Mouse (Mus musculus) MEL-GATA-1-ER (cell line): Measurements from ENCODE around the gene Sorbs1.

Experiments used
- DNase-seq: peaks from one replicate; pipeline ENCODE4 v3.0.0-alpha.2; 2012; ENCODE audit warnings: low read depth; ENCODE audit errors: extremely low read depth

The Sorbs1 gene

DNA sequence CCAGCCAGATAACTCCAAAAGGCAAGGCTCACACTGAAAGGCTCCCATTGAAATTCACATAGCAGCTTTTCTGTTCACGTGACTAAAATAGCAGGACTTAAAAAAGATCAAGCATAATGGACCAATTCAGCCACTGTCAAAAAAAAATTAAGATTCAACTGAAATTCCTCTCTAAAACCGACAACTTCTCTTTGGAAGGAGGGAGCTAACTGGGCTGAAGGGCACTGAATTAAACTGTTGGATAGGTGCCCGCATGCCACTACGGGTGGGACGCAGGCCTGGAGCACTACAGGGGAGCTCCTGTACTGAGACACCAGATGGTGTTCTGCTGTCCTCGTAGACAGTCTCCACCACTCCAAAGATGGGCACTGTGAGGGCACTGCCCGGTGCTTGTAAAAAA lies 165.4 kb downstream of the Sorbs1 start:
- DNase-seq, result no peak

DNA sequence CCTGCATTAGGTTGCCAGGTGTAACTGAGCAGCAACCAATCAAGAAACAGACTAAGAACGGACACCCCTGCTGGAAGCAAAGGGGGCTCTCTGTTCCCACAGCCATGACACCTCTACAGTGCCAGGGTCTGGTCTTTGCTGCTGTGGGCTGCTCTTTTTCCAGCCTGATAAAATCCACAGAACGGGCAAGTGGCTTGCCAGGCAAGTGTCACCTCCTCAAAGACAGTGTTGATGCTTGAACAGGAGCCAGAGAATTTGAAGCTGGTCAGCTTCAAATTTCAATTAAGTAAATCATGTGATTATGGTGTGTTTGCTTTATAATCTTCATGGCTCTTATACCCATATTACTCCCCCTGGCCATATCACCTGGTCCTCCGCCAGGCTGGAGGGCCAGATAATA lies 166.7 kb downstream of the Sorbs1 start:
- no peak for DNase-seq

DNA sequence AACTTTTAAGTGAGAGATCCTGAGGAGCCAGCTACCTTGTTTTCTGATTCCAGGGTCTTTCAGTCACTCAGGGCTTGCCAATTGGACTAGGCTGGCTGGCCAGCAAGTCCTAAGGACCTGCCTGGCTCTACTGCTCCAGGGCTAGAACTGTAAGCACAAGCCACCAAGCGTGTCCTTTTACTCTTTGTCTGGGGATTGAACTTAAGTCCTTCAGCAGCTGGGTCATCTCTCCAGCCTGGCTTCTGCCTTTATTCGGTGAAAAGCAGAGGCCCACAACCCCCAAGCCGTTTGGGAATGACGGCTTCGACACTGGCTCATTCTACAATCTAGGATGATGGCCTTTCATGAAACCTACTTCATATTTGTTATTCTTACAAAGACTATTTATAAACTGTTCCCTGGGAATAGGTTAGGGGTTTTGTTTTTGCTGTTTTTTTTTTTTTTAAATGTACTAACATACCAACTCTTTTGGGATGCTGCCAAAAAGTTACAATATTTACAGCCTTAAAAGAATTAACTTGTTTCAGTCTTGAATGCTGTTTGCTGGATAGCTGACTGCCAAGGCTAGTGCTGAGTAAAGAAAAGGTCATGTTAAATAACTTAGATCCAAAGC lies 167.2 kb downstream of the Sorbs1 start:
- DNase-seq, result no peak

DNA sequence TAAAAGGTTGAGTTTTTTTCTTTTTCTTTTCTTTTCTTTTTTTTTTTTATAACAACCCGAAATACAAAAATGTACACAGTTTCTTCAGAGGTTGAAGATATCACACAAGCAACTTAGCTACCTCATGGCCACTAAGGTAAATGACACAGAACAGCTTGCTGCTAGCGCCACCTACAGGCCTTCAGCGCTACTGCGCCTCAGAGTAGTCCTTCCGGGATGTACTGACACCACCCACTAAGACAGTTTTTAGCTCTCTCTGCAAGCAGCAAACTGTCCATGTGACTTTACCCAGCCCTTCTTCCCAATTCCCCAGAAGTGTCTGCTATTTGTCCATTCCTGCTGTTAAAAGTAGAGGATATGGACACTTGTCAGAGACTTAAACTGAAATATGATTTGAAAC lies 167.9 kb downstream of the Sorbs1 start:
- peak; percentile 66 for DNase-seq

DNA sequence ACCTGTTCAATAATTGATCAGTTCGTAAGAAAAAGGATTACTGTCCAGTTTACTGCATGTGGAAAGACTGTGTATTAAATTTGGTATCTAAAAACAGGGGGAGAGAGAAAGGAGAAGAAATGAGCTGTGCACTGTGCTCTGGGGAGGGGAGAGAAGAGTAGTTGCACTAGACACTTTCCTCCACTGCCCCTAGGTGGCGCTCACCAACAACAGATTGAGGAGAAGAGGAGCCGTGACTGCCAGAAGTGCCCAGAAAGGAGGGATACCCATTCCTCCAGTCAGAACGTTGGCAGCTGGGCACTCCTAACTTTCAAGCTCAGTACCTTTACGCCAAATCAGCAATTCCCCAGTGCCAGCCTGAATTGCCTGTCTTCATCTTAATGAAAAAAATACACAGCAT lies 170.6 kb downstream of the Sorbs1 start:
- DNase-seq, result peak; percentile 27

DNA sequence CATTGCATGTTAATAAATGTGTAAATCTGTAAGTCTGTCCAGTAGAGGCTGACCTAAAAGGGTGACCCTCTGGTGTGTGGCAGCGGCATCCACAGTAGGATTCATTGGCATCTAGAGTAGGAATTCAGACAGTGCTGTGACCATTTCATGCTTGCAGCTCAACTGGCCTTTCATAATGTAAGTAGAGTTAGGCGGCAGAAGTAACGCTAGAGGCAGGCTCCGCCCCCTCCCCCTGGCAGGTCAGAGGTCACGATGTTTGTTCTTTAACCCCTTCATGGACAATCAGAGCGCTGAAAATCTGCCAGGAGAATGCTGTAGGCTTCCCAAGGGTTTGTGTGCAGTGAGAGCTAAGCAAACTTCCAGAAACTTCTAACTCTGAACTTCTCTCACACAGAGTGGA lies 172.4 kb downstream of the Sorbs1 start:
- no peak for DNase-seq

DNA sequence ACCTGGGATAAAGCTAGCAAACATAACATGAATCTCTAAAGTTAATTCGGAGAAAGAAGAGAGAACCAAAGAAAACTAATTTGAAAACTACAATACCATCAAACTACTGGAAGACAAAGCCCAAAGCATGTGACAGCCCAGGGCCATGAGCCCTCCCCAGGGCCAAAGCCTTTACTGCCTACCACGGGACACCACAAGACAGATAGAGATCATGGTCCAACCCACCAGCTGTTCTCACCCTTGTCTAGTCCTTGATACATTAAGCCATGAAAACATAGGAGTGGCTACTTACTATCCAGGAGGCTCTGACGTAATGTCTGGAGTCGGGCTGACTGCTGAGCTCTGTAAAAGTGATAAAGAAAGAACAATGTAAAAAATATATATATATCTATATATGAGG lies 176.9 kb downstream of the Sorbs1 start:
- DNase-seq, result no peak

DNA sequence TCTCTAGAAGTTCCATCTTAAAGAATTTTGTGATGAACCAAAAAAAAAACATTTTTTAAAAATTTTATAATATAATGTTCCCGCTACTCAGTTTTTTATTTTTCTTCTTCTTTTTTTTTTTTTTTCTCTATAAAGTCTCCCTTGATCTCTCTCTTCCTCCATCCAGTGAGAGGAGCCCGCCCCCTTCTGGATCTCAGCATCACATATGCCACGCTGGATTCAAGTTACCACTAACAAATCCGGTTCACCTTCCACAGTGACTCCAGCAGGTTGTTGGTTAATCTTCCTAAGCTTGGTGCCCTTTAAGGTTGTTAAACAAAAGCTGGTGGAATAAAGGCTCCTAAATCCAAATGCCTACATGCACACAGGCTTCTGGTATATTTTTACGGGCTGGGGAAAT lies 179.7 kb downstream of the Sorbs1 start:
- DNase-seq, result no peak

DNA sequence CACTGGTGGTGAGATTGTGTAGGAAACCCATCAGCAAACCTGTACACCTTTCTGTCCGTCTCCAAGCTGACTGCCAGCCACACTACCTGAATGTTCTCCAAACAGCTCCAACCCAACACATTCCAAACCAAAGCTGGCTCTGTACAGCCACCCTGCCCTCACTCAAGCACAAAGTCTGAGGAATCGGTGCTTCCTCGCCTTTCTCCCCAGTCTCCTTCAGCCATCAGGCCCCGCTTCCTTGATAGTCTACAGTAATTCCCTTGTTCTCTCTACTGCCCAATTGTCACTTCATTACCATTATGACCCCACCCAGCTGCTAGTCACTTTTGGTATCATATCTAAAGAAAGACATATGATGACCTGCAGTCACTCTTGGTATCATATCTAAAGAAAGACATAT lies 180.5 kb downstream of the Sorbs1 start:
- no peak for DNase-seq

DNA sequence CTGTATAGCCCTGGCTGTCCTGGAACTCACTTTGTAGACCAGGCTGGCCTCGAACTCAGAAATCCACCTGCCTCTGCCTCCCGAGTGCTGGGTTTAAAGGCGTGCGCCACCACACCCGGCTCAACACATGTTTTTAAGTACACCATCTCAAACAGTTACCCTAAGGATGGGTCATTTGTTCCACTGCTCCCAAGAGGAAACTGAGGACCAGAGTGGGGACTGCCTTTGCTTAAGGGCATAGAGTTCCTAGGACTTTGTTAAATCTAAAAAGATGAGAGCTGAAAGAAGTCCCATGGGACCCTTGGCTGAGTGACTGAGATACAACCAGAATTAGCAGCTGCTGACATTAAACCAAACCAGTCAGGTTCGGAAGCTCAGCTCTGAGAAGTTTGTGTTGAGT lies 181.3 kb downstream of the Sorbs1 start:
- no peak for DNase-seq

DNA sequence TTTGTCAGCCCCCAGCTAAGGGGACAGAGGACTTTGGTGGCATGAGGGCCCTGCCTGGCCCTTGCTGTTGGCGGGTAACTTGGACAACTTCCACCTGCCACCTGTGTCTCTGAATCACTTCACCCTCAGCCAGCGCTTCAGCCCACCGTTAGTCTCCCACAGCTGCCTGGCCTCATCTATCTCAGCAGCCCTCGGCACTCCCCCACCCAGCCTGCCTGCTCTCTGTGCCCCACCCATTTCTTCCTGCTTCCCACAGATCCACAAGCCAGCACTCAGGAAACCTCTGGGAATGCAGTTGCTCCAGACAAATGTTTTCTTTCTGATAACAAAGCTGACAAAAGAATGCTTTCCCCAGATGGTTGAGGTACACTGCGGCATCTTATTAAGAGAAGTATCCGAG lies 181.7 kb downstream of the Sorbs1 start:
- no peak for DNase-seq

DNA sequence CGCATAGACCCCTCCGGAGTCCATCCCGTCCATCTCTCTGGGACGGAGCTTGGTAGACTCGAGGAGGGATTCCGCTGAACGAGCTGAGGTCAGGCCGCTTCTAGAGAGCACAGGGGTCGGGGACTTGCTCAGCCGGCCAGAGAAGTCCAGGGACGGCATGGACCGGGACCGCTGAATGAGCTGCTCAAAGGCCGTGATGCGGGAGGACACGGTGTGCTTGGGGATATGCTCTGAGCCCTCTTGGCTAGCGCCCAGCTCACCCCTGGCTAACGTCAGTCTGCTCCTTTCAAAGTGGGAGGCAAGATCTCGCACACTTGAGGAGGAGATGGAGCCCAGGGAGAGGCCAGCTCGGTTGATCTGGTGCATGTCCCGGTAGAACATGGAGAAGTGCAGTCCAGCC lies 187.5 kb downstream of the Sorbs1 start:
- no peak for DNase-seq

DNA sequence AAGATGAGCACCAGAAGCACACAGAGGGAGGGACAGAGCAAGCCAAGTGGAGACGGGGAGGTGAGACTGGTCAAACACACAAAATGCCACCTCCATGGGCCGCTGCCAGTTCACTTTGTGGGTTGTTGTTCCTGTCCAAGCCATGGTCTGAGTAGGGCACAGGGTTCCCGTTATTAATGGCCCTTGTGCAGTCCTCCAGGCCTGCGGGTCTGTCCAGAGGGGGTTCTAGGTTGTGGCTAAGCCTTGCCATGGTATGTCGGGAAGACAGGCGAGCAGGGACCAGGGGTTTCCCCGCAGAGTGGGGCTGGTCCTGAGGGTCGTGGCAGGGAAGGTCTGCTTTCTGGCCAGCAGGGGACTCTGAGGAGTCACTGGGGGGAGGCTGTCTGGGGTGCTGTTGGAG lies 188.2 kb downstream of the Sorbs1 start:
- no peak for DNase-seq

DNA sequence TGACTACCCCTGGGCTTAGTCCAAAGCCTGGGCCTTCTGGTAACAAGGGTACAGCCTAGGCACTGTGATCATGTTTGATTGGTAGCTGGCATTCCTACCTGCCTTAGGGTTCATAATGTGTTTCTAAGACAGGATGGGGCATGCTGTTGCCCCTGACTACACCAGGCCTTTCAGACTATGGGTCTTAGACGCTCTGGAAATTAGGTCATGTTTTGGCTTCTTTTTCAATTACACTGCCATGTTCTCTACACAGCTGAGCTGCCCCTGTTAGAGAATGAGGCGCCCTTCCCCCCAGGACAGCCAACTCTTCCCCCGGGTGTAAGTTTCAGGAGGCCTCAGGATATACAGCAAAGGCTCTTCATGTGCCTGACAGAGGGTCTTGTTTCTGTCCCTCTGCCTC lies 191.4 kb downstream of the Sorbs1 start:
- DNase-seq, result no peak

DNA sequence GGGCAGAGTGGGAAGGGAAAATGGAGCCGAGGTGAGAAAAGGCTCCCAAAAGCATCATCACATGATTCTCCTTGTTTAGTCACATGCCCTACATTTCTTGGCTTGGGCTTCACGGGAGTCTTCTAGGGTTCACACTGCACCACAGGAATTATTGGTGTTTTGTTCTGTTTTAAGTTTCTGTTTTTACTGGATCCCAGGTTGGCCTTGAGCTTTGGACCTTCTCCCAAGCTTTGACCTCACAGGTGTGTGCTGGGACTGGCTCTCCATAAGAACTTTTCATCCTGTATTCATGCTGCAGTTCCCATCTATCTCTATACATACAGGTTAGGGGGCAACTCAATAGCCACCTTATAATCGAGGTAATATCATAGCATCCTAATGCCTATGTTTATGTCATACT lies 194.4 kb downstream of the Sorbs1 start:
- DNase-seq, result no peak

DNA sequence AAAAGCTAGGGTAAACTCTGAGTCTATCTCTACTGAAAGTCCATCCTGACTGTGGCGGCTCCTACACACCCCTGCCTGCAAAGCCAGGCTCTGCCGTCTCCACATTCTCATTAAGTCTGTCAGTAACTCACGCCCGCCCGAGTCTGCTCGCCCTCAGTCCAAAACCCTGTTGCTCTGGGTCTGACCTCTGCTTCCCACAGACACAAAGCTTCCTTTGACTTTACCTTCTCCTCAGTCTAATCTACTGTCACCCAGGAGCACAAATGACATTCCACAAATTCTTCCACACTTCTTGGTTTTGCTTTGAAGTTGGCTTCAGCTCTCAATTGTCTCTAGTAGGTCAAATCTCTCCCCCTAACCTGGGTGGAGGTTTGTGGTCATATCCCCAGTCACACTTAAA lies 195.1 kb downstream of the Sorbs1 start:
- no peak for DNase-seq

DNA sequence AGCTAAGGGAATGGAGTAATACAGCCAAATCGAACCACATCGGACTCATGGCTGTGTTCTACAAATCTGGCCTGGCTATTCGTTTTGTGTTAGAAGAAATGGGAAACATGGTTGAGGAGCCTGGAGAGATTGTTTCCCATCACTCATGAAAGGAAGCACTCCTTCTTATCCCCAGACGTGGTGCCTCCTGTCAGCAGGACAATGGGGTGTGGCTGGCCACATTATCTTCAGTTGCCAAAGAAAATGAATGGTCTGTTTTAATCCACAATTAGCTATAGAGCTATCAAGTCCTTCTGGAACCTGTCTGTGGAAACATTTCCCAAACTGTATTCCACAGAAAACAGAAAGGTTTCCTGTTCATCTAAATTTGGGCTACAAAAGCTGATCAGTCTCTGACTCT lies 196.6 kb downstream of the Sorbs1 start:
- no peak for DNase-seq

DNA sequence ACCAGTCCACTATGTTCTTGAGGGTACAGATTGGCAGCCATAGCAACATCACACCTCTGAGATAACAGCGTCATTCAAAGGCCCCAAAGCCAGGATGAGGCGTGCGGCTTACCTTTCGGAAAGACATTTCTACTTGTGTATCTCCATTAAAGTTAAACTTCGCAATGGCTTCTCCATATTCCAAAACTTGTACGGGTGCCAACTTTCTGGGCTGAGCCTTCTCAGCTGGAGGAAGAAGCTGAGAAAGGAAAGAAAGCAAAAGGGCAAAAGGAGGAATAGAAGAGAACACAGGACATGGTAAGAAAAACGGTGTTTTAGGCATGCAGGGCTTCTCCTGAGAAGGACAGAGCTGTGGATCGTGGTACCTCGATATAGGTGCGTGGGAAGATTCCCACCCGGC lies 199.3 kb downstream of the Sorbs1 start:
- no peak for DNase-seq

DNA sequence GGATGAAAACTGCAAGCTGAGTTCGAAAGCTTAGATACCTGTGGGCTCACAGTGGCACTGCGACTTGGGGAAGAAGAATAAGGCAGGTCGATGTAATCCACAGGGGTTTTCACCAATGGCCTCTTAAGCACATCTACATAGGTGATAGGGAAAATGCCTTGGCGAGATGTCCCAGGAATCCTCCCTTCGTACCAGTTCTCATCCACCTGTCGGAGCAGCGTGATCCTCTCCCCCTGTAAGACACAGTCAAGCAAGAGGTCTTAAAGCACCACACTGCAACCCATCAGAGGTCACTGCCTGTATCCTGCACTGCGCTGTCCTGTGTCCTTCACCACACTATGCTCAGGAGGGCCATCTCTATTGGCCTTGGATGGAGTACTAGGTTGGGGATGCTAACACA lies 201.9 kb downstream of the Sorbs1 start:
- DNase-seq, result no peak

DNA sequence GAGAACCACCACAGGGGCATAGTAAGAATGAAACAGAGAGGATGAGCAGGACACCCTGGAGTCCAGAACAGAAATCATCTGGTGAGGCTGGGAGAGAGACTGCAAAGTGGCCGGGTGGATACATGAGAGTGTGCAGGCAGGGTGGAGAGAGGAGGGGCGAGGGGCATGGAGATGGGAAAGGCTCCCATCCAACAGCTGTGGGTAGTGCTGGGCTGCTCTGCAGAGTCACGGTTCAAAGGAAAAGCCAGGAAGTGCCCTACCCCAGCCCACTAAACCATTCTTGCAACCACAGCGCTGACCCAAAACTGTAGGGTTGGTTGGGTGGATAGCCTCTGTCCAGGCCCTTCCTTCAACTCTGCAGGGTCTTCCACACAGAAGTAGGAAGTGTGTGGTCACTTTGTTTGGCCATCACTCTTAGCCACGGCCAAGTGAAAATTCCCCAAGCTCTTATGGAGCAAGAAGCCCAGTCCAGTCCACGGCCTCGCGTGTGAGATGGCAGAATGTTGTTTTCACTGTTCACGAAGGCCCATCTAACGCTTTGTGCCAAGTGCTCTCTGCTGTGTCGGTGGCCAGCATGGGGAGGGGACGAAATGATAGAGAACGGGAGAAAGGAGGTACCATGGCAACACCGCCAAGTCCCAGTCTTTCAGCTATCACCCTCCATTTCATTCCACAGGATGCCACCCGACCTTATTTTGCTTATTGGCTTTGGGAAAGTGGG lies 203.0 kb downstream of the Sorbs1 start:
- no peak for DNase-seq

DNA sequence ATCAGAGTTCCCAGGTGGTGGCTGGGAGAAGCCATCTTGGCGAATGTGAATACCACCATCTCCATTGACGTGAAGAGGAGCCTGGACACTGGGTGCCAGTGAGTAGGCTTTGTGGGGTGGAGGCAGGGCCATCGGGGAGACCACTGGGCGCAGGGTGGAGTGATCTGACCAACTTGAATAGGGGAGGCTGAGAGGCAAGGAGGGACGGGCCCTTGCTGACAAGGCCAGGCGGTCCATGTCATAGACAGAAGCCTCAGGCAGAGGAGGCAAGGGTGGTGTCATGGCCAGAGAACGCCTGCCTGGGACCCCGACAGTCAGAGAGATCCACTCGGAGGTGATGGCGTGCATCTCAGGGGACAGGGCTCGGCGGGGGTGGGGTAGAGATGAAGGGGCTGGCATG lies 203.7 kb downstream of the Sorbs1 start:
- DNase-seq, result no peak

DNA sequence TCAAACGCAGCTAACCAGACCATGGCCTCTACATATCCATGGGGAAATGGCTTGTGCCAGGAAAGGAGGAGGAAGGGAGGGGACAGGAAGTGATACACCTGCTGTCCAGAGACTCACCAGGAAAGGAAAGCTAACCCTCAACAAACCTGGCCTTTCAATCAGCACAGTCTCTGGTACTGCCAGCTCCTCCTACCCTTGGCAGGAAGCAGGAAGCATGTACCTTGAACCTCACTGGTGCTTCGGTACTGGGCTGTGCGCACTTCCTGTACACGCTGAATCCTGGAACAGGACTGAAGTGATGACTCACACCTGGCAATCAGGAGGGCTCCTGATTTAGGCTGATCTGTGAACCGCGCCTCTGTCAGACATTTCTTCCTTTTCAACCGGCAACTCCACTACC lies 206.0 kb downstream of the Sorbs1 start:
- DNase-seq, result no peak

DNA sequence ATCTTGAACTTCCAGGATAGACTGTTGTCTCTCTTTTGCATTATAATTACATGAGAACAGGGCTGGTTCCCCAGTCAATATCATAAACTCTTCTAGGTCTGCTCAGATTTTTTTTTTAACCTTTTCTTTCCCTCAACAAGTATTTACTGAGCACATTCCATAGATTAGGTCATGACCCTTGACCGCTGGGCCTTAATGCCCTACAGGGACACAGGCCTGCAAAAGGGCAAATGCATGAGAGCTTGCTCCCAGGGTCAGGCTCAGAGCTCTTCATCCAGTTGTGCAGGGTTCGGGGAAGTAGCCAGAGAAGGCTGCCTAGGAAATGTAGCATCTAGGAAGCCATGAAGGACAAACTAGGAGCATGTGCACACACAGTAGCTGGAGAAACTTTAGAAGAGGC lies 206.9 kb downstream of the Sorbs1 start:
- DNase-seq, result no peak

DNA sequence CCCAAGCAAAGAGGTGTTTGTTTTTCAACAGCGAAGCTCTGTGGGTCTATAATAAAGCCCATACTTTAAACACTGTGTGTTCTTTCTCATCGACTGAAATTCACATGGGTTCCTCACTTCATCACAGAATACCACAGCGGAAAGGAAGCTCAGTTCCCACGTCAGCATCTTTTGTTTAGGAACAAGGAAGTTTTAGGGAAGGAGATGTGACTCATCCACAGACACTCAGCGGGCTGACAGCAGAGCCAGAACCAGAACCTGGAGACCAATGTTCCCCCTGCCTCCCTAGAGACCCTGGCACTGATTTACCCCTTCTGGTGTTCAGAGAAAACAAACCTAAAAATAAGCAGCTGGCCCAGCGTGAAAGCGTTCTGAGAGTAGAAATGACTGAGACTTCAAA lies 208.1 kb downstream of the Sorbs1 start:
- DNase-seq, result no peak
